Mouse (Mus musculus) kidney, embryonic 14.5 days (tissue): ENCODE measurements at regions not wholly inside any gene's neighbourhood (a gene's known extent, or its start where the extent isn't known, plus 50 kb on each side); places are given as distances from the start of the nearest gene placed in this dataset.
"Not testable (repeated sequence)": the region's sequence is repeated elsewhere in the genome, so short reads cannot be mapped to it uniquely, and the experiment has no call there.

Source experiments
- ATAC-seq: fragments of 200-750 bp; cut with Nextera tagmentation; 2 replicates; pipeline ENCODE4 v1.8.0; 2017; ENCODE audit warnings: moderate number of reproducible peaks, mild to moderate bottlenecking, moderate TSS enrichment, moderate library complexity; ENCODE audit not compliant: low FRiP score, low TSS enrichment
- H3K27ac ChIP-seq: fragments of 300-500 bp; sonication (generic); 2 replicates; pipeline ENCODE4 v1.5.1; 2014; ENCODE audit warnings: low read depth, mild to moderate bottlenecking, low read length, moderate library complexity, mixed read lengths
- H3K27me3 ChIP-seq: fragments of 300-500 bp; sonication (generic); 2 replicates; pipeline ENCODE4 v1.6.1; 2014; ENCODE audit warnings: mild to moderate bottlenecking, low read length; ENCODE audit not compliant: control insufficient read depth, insufficient read depth
- H3K36me3 ChIP-seq: fragments of 300-500 bp; sonication (generic); 2 replicates; pipeline ENCODE4 v1.6.1; 2014; ENCODE audit warnings: low read length, mixed read lengths; ENCODE audit not compliant: control insufficient read depth, insufficient read depth
- H3K4me1 ChIP-seq: fragments of 300-500 bp; sonication (generic); 2 replicates; pipeline ENCODE4 v1.6.1; 2014; ENCODE audit warnings: low read length, mixed read lengths; ENCODE audit not compliant: control insufficient read depth, insufficient read depth
- H3K4me2 ChIP-seq: fragments of 300-500 bp; sonication (generic); replicated peaks from 2 replicates; pipeline ENCODE4 v1.6.1; 2014; ENCODE audit warnings: low read depth, mild to moderate bottlenecking, low read length
- H3K4me3 ChIP-seq: fragments of 300-500 bp; sonication (generic); 2 replicates; pipeline ENCODE4 v1.5.1; 2014; ENCODE audit warnings: mild to moderate bottlenecking, low read length
- H3K9ac ChIP-seq: fragments of 300-500 bp; sonication (generic); 2 replicates; pipeline ENCODE4 v1.6.1; 2014; ENCODE audit warnings: low read depth, mild to moderate bottlenecking, low read length, moderate library complexity
- H3K9me3 ChIP-seq: fragments of 300-500 bp; sonication (generic); 2 replicates; pipeline ENCODE4 v1.6.1; 2016; ENCODE audit warnings: low read length; ENCODE audit not compliant: control insufficient read depth
- WGBS: fragments of 180-500 bp; shearing (Covaris S2); extraction: QIAGEN DNeasy Blood & Tissue Kit; methylation state at CpG from one replicate; pipeline ENCODE4 v1.1.7; 2014; 5-methylcytosine and 5-hydroxymethylcytosine counted together

GRCm38 (mm10) chr15:90818161-90818560 lies 138.9 kb upstream of the Cpne8 start:
- H3K9ac ChIP-seq = no peak overlapping the region
- no peaks in the 10 kb centered on the region for H3K36me3 ChIP-seq
- peaks cover 6% of the 10 kb centered on the region; the same call in 1 of the 2 replicates for H3K4me1 ChIP-seq
- no peak overlapping the region for H3K27ac ChIP-seq
- no peak overlapping the region for H3K4me2 ChIP-seq
- H3K4me3 ChIP-seq = no peak overlapping the region
- no peaks in the 10 kb centered on the region for H3K9me3 ChIP-seq
- H3K27me3 ChIP-seq = no peaks in the 10 kb centered on the region
- ATAC-seq = no peak
- 85% methylated on average over 4 of the region's 4 CpGs for WGBS

- H3K4me3 ChIP-seq = no peak overlapping the region
- no peak overlapping the region for H3K27ac ChIP-seq
- H3K9ac ChIP-seq = no peak overlapping the region
- no peak overlapping the region for H3K4me2 ChIP-seq
- no peak for ATAC-seq
- no peaks in the 10 kb centered on the region for H3K27me3 ChIP-seq
- H3K36me3 ChIP-seq = no peaks in the 10 kb centered on the region
- H3K4me1 ChIP-seq = peaks cover 6% of the 10 kb centered on the region; the same call in 1 of the 2 replicates
- 31% methylated on average over 5 of the region's 5 CpGs for WGBS
- no peaks in the 10 kb centered on the region for H3K9me3 ChIP-seq
Observed at GRCm38 (mm10) chr15:90813907-90814306, 134.7 kb upstream of the Cpne8 start.

GRCm38 (mm10) chr15:90810341-90810740 lies 131.1 kb upstream of the Cpne8 start:
- no peaks in the 10 kb centered on the region for H3K27me3 ChIP-seq
- H3K4me3 ChIP-seq = no peak overlapping the region
- H3K27ac ChIP-seq = no peak overlapping the region
- no peak overlapping the region for H3K4me2 ChIP-seq
- no peaks in the 10 kb centered on the region for H3K9me3 ChIP-seq
- no peaks in the 10 kb centered on the region for H3K36me3 ChIP-seq
- peaks cover 6% of the 10 kb centered on the region; the same call in 1 of the 2 replicates for H3K4me1 ChIP-seq
- ATAC-seq = peak; percentile 83
- WGBS = 29% methylated on average over 3 of the region's 3 CpGs
- H3K9ac ChIP-seq = no peak overlapping the region

- no peak for ATAC-seq
- Histone ChIP-seq H3K9me3 (no peaks in the 10 kb centered on the region), H3K9ac (no peak overlapping the region), H3K27ac (no peak overlapping the region), H3K4me2 (no peak overlapping the region), H3K36me3 (no peaks in the 10 kb centered on the region), H3K27me3 (no peaks in the 10 kb centered on the region), H3K4me1 (no peaks in the 10 kb centered on the region), H3K4me3 (no peak overlapping the region)
- WGBS = 76% methylated on average over 6 of the region's 6 CpGs
Observed at GRCm38 (mm10) chr15:90808236-90808635, 129.0 kb upstream of the Cpne8 start.

GRCm38 (mm10) chr15:90798056-90798455 lies 118.8 kb upstream of the Cpne8 start:
- no peaks in the 10 kb centered on the region for H3K4me1 ChIP-seq

GRCm38 (mm10) chr15:90789941-90790340 lies 110.7 kb upstream of the Cpne8 start:
- 69% methylated on average over 5 of the region's 5 CpGs for WGBS
- no peaks in the 10 kb centered on the region for H3K27me3 ChIP-seq

More at GRCm38 (mm10) chr15:90798056-90798455, 118.8 kb upstream of the Cpne8 start:
- H3K27ac ChIP-seq = no peak overlapping the region
- no peaks in the 10 kb centered on the region for H3K36me3 ChIP-seq
- no peak overlapping the region for H3K4me3 ChIP-seq
- no peaks in the 10 kb centered on the region for H3K9me3 ChIP-seq
- WGBS = 80% methylated on average over 8 of the region's 8 CpGs
- H3K27me3 ChIP-seq = no peaks in the 10 kb centered on the region
- no peak for ATAC-seq
- H3K4me2 ChIP-seq = no peak overlapping the region
- no peak overlapping the region for H3K9ac ChIP-seq

GRCm38 (mm10) chr15:90784741-90785140 lies 105.5 kb upstream of the Cpne8 start:
- no peak overlapping the region for H3K4me2 ChIP-seq
- WGBS = 86% methylated on average over 5 of the region's 5 CpGs
- no peak overlapping the region for H3K4me3 ChIP-seq
- no peak overlapping the region for H3K9ac ChIP-seq
- H3K27ac ChIP-seq = no peak overlapping the region
- ATAC-seq = no peak
- no peaks in the 10 kb centered on the region for H3K9me3 ChIP-seq
- H3K36me3 ChIP-seq = no peaks in the 10 kb centered on the region
- H3K27me3 ChIP-seq = no peaks in the 10 kb centered on the region
- H3K4me1 ChIP-seq = no peaks in the 10 kb centered on the region

More at GRCm38 (mm10) chr15:90789941-90790340, 110.7 kb upstream of the Cpne8 start:
- Histone ChIP-seq H3K4me2 (no peak overlapping the region), H3K36me3 (no peaks in the 10 kb centered on the region), H3K4me1 (no peaks in the 10 kb centered on the region), H3K4me3 (no peak overlapping the region), H3K9me3 (no peaks in the 10 kb centered on the region), H3K27ac (no peak overlapping the region), H3K9ac (no peak overlapping the region)
- ATAC-seq = no peak

DNA sequence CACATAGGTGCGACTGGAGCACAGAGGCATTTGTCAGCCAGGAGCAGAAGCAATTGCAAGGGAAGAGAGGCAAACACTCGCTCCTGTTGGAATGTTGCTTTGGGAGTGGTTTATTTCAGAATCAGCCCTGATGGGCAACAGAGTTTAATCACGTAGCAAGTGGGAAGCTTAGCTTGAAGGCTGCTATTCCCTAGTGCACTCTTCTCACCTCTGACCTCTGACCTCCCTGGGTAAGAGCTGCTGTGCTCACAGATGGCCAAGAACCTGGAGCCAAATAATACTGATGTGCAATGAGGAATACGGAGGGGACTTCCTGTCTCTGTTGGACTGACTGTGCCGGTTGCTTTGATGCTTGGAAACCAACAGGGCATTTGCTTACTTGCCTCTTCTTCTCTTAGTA lies 88.3 kb upstream of the Cpne8 start:
- no peak overlapping the region for H3K9ac ChIP-seq
- H3K36me3 ChIP-seq = no peaks in the 10 kb centered on the region
- no peaks in the 10 kb centered on the region for H3K4me1 ChIP-seq
- H3K27ac ChIP-seq = no peak overlapping the region
- ATAC-seq = no peak
- no peak overlapping the region for H3K4me3 ChIP-seq
- no peak overlapping the region for H3K4me2 ChIP-seq
- H3K27me3 ChIP-seq = no peaks in the 10 kb centered on the region
- H3K9me3 ChIP-seq = peaks cover 4% of the 10 kb centered on the region; the same call in 1 of the 2 replicates
- WGBS = 38% methylated on average over 5 of the region's 5 CpGs

DNA sequence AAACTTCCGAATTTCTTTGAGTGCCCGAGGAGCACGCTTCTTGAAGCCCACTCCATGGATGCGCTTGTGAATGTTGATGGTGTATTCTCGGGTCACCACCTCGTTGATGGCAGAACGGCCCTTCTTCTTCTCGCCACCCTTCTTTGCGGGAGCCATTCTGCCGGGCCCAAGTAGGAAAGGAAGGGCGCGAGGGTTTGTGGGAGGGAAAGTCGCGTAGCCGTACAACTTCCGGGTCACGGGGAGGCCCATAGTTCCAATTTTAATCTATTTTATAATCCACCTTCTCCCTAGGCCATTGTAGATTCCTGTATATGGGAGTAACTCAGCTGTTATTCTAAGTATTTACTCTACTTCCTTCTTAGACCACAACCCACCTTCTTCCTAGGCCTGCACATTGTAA lies 85.3 kb upstream of the Cpne8 start:
- H3K4me3 ChIP-seq, H3K4me1 ChIP-seq, H3K27me3 ChIP-seq, H3K27ac ChIP-seq, H3K4me2 ChIP-seq, ATAC-seq, H3K36me3 ChIP-seq, H3K9me3 ChIP-seq, H3K9ac ChIP-seq: not testable (repeated sequence)
- WGBS = 98% methylated on average over 7 of the region's 17 CpGs
